Mouse (Mus musculus) myocyte (in vitro differentiated cells): ENCODE measurements around the gene Fdx1.

Experiments
- CEBPB ChIP-seq: IDR thresholded peaks from 2 replicates; pipeline ENCODE4 v1.6.1; 2011; ENCODE audit warnings: mild to moderate bottlenecking, moderate library complexity; ENCODE audit not compliant: poor library complexity, insufficient read depth, severe bottlenecking
- E2F4 ChIP-seq: IDR thresholded peaks from one replicate; pipeline ENCODE4 v1.6.1; 2011; ENCODE audit warnings: mild to moderate bottlenecking, control low read depth, moderate library complexity; ENCODE audit not compliant: insufficient read depth
- MAX ChIP-seq: IDR thresholded peaks from one replicate; pipeline ENCODE4 v1.6.1; 2011; ENCODE audit warnings: low read depth, mild to moderate bottlenecking, control low read depth
- MYOD1 ChIP-seq, 3 experiments: IDR thresholded peaks; one replicate each; pipeline ENCODE4 v1.6.1; 2011; ENCODE audit warnings: control low read depth in 2 of 3, low read depth in 2 of 3, mild to moderate bottlenecking in 2 of 3, moderate library complexity in 1 of 3; ENCODE audit not compliant: insufficient read length in 2 of 3, control insufficient read depth in 1 of 3
- MYOG ChIP-seq, 3 experiments: IDR thresholded peaks; one replicate each; pipeline ENCODE4 v1.6.1; 2011; ENCODE audit warnings: control low read depth in 2 of 3, low read depth in 2 of 3, mild to moderate bottlenecking in 2 of 3; ENCODE audit not compliant: insufficient read length in 2 of 3, control insufficient read depth in 1 of 3, insufficient read depth in 1 of 3
- POLR2A ChIP-seq: IDR thresholded peaks from one replicate; pipeline ENCODE4 v1.6.1; 2011; ENCODE audit warnings: low read depth, mild to moderate bottlenecking, control low read depth, moderate library complexity; ENCODE audit not compliant: insufficient read length
- POLR2AphosphoS2 ChIP-seq: IDR thresholded peaks from one replicate; pipeline ENCODE4 v1.6.1; 2011; ENCODE audit warnings: low read depth, control low read depth; ENCODE audit not compliant: insufficient read length
- TCF12 ChIP-seq: IDR thresholded peaks from one replicate; pipeline ENCODE4 v1.6.1; 2011; ENCODE audit warnings: mild to moderate bottlenecking, control low read depth; ENCODE audit not compliant: poor library complexity, insufficient read depth, severe bottlenecking
- USF1 ChIP-seq: IDR thresholded peaks from one replicate; pipeline ENCODE4 v1.6.1; 2011; ENCODE audit warnings: low read depth, mild to moderate bottlenecking, control low read depth, moderate library complexity

DNA sequence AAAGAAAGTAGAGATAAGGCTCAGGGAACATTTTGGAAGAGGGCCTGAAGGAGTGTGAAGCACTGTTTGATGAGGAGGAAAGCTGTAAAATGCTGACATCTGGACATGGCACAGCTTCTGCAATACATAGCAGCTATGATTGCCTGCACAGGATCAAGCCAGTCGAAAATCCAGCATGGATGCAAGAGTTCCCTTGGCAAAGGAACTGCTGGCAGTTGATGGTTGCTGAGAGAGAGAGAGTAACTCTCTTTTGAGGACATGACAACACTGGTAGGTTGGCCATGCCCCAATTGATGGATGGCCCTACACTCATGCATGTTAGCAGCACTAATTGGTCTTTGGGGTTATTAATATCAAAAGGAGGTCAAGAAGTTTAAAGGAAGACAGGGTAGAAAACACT lies 12.7 kb downstream of the Fdx1 start:
- TF ChIP-seq MYOG (IDR thresholded peaks at IDR 0.05; ENCODE audit: control insufficient read depth in 1 of 3, insufficient read depth in 1 of 3, insufficient read length in 2 of 3, low read depth in 2 of 3) (no peak), POLR2A (no peak), E2F4 (no peak), POLR2AphosphoS2 (no peak), MYOD1 (IDR thresholded peaks at IDR 0.05; ENCODE audit: control insufficient read depth in 1 of 3, insufficient read length in 2 of 3, low read depth in 2 of 3) (no peak), MAX (no peak), USF1 (no peak), TCF12 (no peak), CEBPB (no peak)
